Mouse (Mus musculus) heart, postnatal 0 days (tissue): Measurements from ENCODE around the gene Macf1.
"Not testable (repeated sequence)": the region's sequence is repeated elsewhere in the genome, so short reads cannot be mapped to it uniquely, and the experiment has no call there.

Source experiments
- CTCF ChIP-seq: IDR thresholded peaks from 2 replicates; pipeline ENCODE4 v1.5.1; 2016; ENCODE audit warnings: antibody characterized with exemption, control low read depth, low read depth
- EP300 ChIP-seq: IDR thresholded peaks from 2 replicates; pipeline ENCODE4 v1.6.1; 2016; ENCODE audit warnings: antibody characterized with exemption, low read depth

- TF ChIP-seq CTCF, EP300: not testable (repeated sequence)
Observed at GRCm38 (mm10) chr4:123653446-123653845, 30.7 kb downstream of the Macf1 start.
